Mouse (Mus musculus) E14TG2a.4 (cell line): ENCODE results near the gene Tsga13.

Source experiments
- CTCF ChIP-seq: conservative IDR thresholded peaks from 2 replicates; pipeline ENCODE4 v1.5.1; 2014; ENCODE audit warnings: low read length
- POU5F1 ChIP-seq: IDR thresholded peaks from 2 replicates; pipeline ENCODE4 v1.6.1; 2014; ENCODE audit warnings: low read length, borderline replicate concordance

DNA sequence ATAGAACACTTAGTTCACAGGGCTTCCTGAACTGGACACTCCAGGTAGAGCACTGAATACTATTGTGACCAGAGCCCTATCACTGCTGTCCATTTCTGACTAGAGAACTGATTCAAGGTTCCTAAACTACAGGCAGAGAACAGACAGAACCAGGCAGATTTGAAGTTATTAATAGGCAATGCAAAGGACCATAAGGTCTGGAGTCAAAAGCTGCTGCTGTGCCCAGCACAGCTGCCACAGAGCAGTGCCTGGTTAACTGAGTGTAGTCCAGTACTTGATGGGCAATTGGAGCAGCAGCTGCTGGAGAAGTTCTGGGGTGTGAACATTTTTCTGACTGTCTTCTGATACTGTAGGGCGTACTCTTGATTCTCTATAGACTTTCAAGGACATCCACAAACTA is 48.9 kb downstream of the Tsga13 start:
- TF ChIP-seq CTCF (no peak), POU5F1 (no peak)
